Mouse (Mus musculus) E14TG2a.4 (cell line): ENCODE results near the gene Map4k4.
A peak's percentile ranks its signal among the peaks of the same experiment; 100 is the strongest.

Source experiments
- CTCF ChIP-seq: conservative IDR thresholded peaks from 2 replicates; pipeline ENCODE4 v1.5.1; 2014; ENCODE audit warnings: low read length
- POU5F1 ChIP-seq: IDR thresholded peaks from 2 replicates; pipeline ENCODE4 v1.6.1; 2014; ENCODE audit warnings: low read length, borderline replicate concordance

DNA sequence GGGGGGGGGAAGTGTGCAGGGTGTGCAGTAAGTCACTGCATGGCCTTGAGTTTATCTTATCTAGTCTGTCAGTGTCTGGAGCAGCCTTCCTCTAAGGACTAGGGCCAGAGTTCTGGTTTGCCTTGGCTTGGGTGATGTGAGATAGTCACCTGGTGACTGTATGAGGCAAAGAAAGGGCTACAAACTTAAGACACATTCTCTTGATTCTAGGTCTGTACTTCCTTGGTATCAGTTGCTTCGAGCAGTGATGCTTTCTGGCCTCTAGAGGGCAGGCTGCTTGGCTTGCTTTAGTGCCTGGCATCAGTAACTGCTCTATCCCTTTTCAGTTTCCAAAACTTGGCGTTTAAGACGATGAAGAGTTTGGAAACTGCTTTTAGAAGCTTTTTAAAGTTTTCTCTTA, 10.7 kb downstream of the Map4k4 start:
- TF ChIP-seq CTCF: peak; percentile 83
- TF ChIP-seq POU5F1: no peak
